Mouse (Mus musculus): Measurements from ENCODE around the gene Gm20388. TPM values are rescaled to one million over a fixed set of nuclear protein-coding genes. Genes with fewer than 3 reads are reported as not detected.
"Not testable (repeated sequence)": the region's sequence is repeated elsewhere in the genome, so short reads cannot be mapped to it uniquely, and the experiment has no call there.

Gm20388 gene
- polyA plus RNA-seq, 1 experiment, result 59.3 TPM

- peak; percentile 7; the same call in 1 of the 2 replicates for TF ChIP-seq CTCF (IDR thresholded peaks at IDR 0.05; ENCODE audit: borderline replicate concordance, extremely low read depth, insufficient read depth, insufficient read length)
- not testable (repeated sequence) for DNase-seq (ENCODE audit: low read depth)
Measured at GRCm38 (mm10) chr8:120724096-120724495, 813.5 kb downstream of the Gm20388 start.

- no peak for TF ChIP-seq POLR2A (IDR thresholded peaks at IDR 0.05; ENCODE audit: borderline replicate concordance, extremely low read depth, insufficient read depth, insufficient read length, poor library complexity, severe bottlenecking)
- TF ChIP-seq CTCF (IDR thresholded peaks at IDR 0.05; ENCODE audit: borderline replicate concordance, extremely low read depth, insufficient read depth, insufficient read length), result no peak
Measured at GRCm38 (mm10) chr8:120724816-120725575, 814.4 kb downstream of the Gm20388 start.

GRCm38 (mm10) chr8:120725576-120725950, 814.9 kb downstream of the Gm20388 start:
- TF ChIP-seq POLR2A (IDR thresholded peaks at IDR 0.05; ENCODE audit: borderline replicate concordance, extremely low read depth, insufficient read depth, insufficient read length, poor library complexity, severe bottlenecking), result no peak
- no peak for TF ChIP-seq CTCF (IDR thresholded peaks at IDR 0.05; ENCODE audit: borderline replicate concordance, extremely low read depth, insufficient read depth, insufficient read length)
- no peak for DNase-seq (ENCODE audit: low read depth)

More at GRCm38 (mm10) chr8:120724816-120725575, 814.4 kb downstream of the Gm20388 start:
- DNase-seq (ENCODE audit: low read depth), result no peak

- no peak for TF ChIP-seq POLR2A (IDR thresholded peaks at IDR 0.05; ENCODE audit: borderline replicate concordance, extremely low read depth, insufficient read depth, insufficient read length, poor library complexity, severe bottlenecking)
- TF ChIP-seq CTCF (IDR thresholded peaks at IDR 0.05; ENCODE audit: borderline replicate concordance, extremely low read depth, insufficient read depth, insufficient read length), result no peak
- no peak for DNase-seq (ENCODE audit: low read depth)
Measured at GRCm38 (mm10) chr8:120726051-120726450, 815.4 kb downstream of the Gm20388 start.

- TF ChIP-seq POLR2A (IDR thresholded peaks at IDR 0.05; ENCODE audit: borderline replicate concordance, extremely low read depth, insufficient read depth, insufficient read length, poor library complexity, severe bottlenecking), result no peak
- TF ChIP-seq CTCF (IDR thresholded peaks at IDR 0.05; ENCODE audit: borderline replicate concordance, extremely low read depth, insufficient read depth, insufficient read length), result no peak
- DNase-seq (ENCODE audit: low read depth), result no peak
Measured at GRCm38 (mm10) chr8:120728488-120729160, 818.0 kb downstream of the Gm20388 start.

- DNase-seq (ENCODE audit: low read depth), result peak; percentile 61
- TF ChIP-seq POLR2A (IDR thresholded peaks at IDR 0.05; ENCODE audit: borderline replicate concordance, extremely low read depth, insufficient read depth, insufficient read length, poor library complexity, severe bottlenecking) (no peak), CTCF (IDR thresholded peaks at IDR 0.05; ENCODE audit: borderline replicate concordance, extremely low read depth, insufficient read depth, insufficient read length) (no peak)
Measured at GRCm38 (mm10) chr8:120731582-120731981, 820.9 kb downstream of the Gm20388 start.

- no peak for TF ChIP-seq CTCF (IDR thresholded peaks at IDR 0.05; ENCODE audit: borderline replicate concordance, extremely low read depth, insufficient read depth, insufficient read length)
- DNase-seq (ENCODE audit: low read depth), result no peak
Measured at GRCm38 (mm10) chr8:120732068-120732467, 821.4 kb downstream of the Gm20388 start.

GRCm38 (mm10) chr8:120735770-120736481, 825.3 kb downstream of the Gm20388 start, which contains the start of gene Irf8:
Gene Irf8, plus strand, starts transcription at chr8:120736358.
- TF ChIP-seq CTCF (IDR thresholded peaks at IDR 0.05; ENCODE audit: borderline replicate concordance, extremely low read depth, insufficient read depth, insufficient read length) (no peak), POLR2A (IDR thresholded peaks at IDR 0.05; ENCODE audit: borderline replicate concordance, extremely low read depth, insufficient read depth, insufficient read length, poor library complexity, severe bottlenecking) (peak; percentile 64)
- peak; percentile 94 for DNase-seq (ENCODE audit: low read depth)

- peak; percentile 49 for DNase-seq (ENCODE audit: low read depth)
- no peak for TF ChIP-seq CTCF (IDR thresholded peaks at IDR 0.05; ENCODE audit: borderline replicate concordance, extremely low read depth, insufficient read depth, insufficient read length)
- TF ChIP-seq POLR2A (IDR thresholded peaks at IDR 0.05; ENCODE audit: borderline replicate concordance, extremely low read depth, insufficient read depth, insufficient read length, poor library complexity, severe bottlenecking), result no peak
Measured at GRCm38 (mm10) chr8:120736486-120736885, 825.8 kb downstream of the Gm20388 start.

- no peak for DNase-seq (ENCODE audit: low read depth)
- TF ChIP-seq CTCF (IDR thresholded peaks at IDR 0.05; ENCODE audit: borderline replicate concordance, extremely low read depth, insufficient read depth, insufficient read length) (no peak), POLR2A (IDR thresholded peaks at IDR 0.05; ENCODE audit: borderline replicate concordance, extremely low read depth, insufficient read depth, insufficient read length, poor library complexity, severe bottlenecking) (no peak)
Measured at GRCm38 (mm10) chr8:120737166-120737565, 826.5 kb downstream of the Gm20388 start.

GRCm38 (mm10) chr8:120738771-120739170, 828.1 kb downstream of the Gm20388 start:
- no peak for TF ChIP-seq CTCF (IDR thresholded peaks at IDR 0.05; ENCODE audit: borderline replicate concordance, extremely low read depth, insufficient read depth, insufficient read length)
- TF ChIP-seq POLR2A (IDR thresholded peaks at IDR 0.05; ENCODE audit: borderline replicate concordance, extremely low read depth, insufficient read depth, insufficient read length, poor library complexity, severe bottlenecking), result no peak

More at GRCm38 (mm10) chr8:120738771-120739170, 828.1 kb downstream of the Gm20388 start:
- DNase-seq (ENCODE audit: low read depth), result no peak

All from brain, embryonic 14.5 days (tissue).